Mouse (Mus musculus): ENCODE measurements around the gene Ttyh1.
A peak's percentile ranks its signal among the peaks of the same experiment; 100 is the strongest.

The Ttyh1 gene

GRCm38 (mm10) chr7:4119344-4119902, at the start of gene Ttyh1:
Gene Ttyh1, plus strand, starts transcription at chr7:4119408.
- no peak for DNase-seq (ENCODE audit: low read depth in 1 of 2, low spot score in 2 of 2)

GRCm38 (mm10) chr7:4071066-4071465, 48.1 kb upstream of the Ttyh1 start:
- DNase-seq (ENCODE audit: low read depth in 1 of 2, low spot score in 2 of 2) = peak in 1 of 2 experiments; percentile 30

- peak in 1 of 2 experiments; percentile 22 for DNase-seq (ENCODE audit: low read depth in 1 of 2, low spot score in 2 of 2)
Measured at GRCm38 (mm10) chr7:4073144-4073543, 46.1 kb upstream of the Ttyh1 start.

GRCm38 (mm10) chr7:4079511-4079910, 39.7 kb upstream of the Ttyh1 start:
- DNase-seq (ENCODE audit: low read depth in 1 of 2, low spot score in 2 of 2) = no peak

- no peak for DNase-seq (ENCODE audit: low read depth in 1 of 2, low spot score in 2 of 2)
Measured at GRCm38 (mm10) chr7:4080552-4080951, 38.7 kb upstream of the Ttyh1 start.

GRCm38 (mm10) chr7:4081706-4082105, 37.5 kb upstream of the Ttyh1 start:
- DNase-seq (ENCODE audit: low read depth in 1 of 2, low spot score in 2 of 2) = no peak

- peak; percentile 38 to 51 for DNase-seq (ENCODE audit: low read depth in 1 of 2, low spot score in 2 of 2)
Measured at GRCm38 (mm10) chr7:4082804-4083203, 36.4 kb upstream of the Ttyh1 start.

GRCm38 (mm10) chr7:4084161-4084560, 35.0 kb upstream of the Ttyh1 start:
- no peak for DNase-seq (ENCODE audit: low read depth in 1 of 2, low spot score in 2 of 2)

GRCm38 (mm10) chr7:4085562-4085961, 33.6 kb upstream of the Ttyh1 start:
- no peak for DNase-seq (ENCODE audit: low read depth in 1 of 2, low spot score in 2 of 2)

- no peak for DNase-seq (ENCODE audit: low read depth in 1 of 2, low spot score in 2 of 2)
Measured at GRCm38 (mm10) chr7:4087238-4087895, 31.8 kb upstream of the Ttyh1 start.

- DNase-seq (ENCODE audit: low read depth in 1 of 2, low spot score in 2 of 2) = no peak
Measured at GRCm38 (mm10) chr7:4087896-4088480, 31.2 kb upstream of the Ttyh1 start.

GRCm38 (mm10) chr7:4088679-4089078, 30.5 kb upstream of the Ttyh1 start:
- DNase-seq (ENCODE audit: low read depth in 1 of 2, low spot score in 2 of 2) = no peak

- DNase-seq (ENCODE audit: low read depth in 1 of 2, low spot score in 2 of 2) = no peak
Measured at GRCm38 (mm10) chr7:4091170-4091569, 28.0 kb upstream of the Ttyh1 start.

GRCm38 (mm10) chr7:4098301-4098700, 20.9 kb upstream of the Ttyh1 start:
- no peak for DNase-seq (ENCODE audit: low read depth in 1 of 2, low spot score in 2 of 2)

- DNase-seq (ENCODE audit: low read depth in 1 of 2, low spot score in 2 of 2) = no peak
Measured at GRCm38 (mm10) chr7:4098832-4099231, 20.4 kb upstream of the Ttyh1 start.

- no peak for DNase-seq (ENCODE audit: low read depth in 1 of 2, low spot score in 2 of 2)
Measured at GRCm38 (mm10) chr7:4101144-4101543, 18.1 kb upstream of the Ttyh1 start.

GRCm38 (mm10) chr7:4103411-4103810, 15.8 kb upstream of the Ttyh1 start:
- DNase-seq (ENCODE audit: low read depth in 1 of 2, low spot score in 2 of 2) = no peak

- no peak for DNase-seq (ENCODE audit: low read depth in 1 of 2, low spot score in 2 of 2)
Measured at GRCm38 (mm10) chr7:4111766-4112165, 7.4 kb upstream of the Ttyh1 start.

GRCm38 (mm10) chr7:4117050-4117814, 2.0 kb upstream of the Ttyh1 start:
- DNase-seq (ENCODE audit: low read depth in 1 of 2, low spot score in 2 of 2) = no peak

GRCm38 (mm10) chr7:4119976-4120921, 1.0 kb downstream of the Ttyh1 start:
- DNase-seq (ENCODE audit: low read depth in 1 of 2, low spot score in 2 of 2) = no peak

Data from monocyte, adult 2 months (primary cell).